Mouse (Mus musculus): ENCODE measurements around the gene Cd68. TPM values are rescaled to one million over a fixed set of nuclear protein-coding genes. Genes with fewer than 3 reads are reported as not detected.
A peak's percentile ranks its signal among the peaks of the same experiment; 100 is the strongest.

The Cd68 gene
- polyA plus RNA-seq, 1 experiment from 2014 or later = 8.0 TPM

- no peak for ATAC-seq (ENCODE audit: insufficient number of reproducible peaks, insufficient read depth, low FRiP score, low TSS enrichment)
- Histone ChIP-seq H3K4me2 (replicated peaks) (no peak overlapping the region), H3K9me3 (no peaks in the 10 kb centered on the region), H3K27ac (no peak overlapping the region), H3K4me1 (peaks cover 12% of the 10 kb centered on the region), H3K9ac (no peak overlapping the region), H3K36me3 (no peaks in the 10 kb centered on the region), H3K4me3 (no peak overlapping the region), H3K27me3 (no peaks in the 10 kb centered on the region)
- WGBS = 88% methylated on average over 6 of the region's 6 CpGs
Measured at GRCm38 (mm10) chr11:69692863-69693262, 26.9 kb upstream of the Cd68 start.

- Histone ChIP-seq H3K4me2 (replicated peaks) (no peak overlapping the region), H3K9me3 (no peaks in the 10 kb centered on the region), H3K27ac (no peak overlapping the region), H3K4me1 (peaks cover 12% of the 10 kb centered on the region), H3K27me3 (no peaks in the 10 kb centered on the region), H3K4me3 (no peak overlapping the region), H3K9ac (no peak overlapping the region), H3K36me3 (no peaks in the 10 kb centered on the region)
- ATAC-seq (ENCODE audit: insufficient number of reproducible peaks, insufficient read depth, low FRiP score, low TSS enrichment) = no peak
- WGBS = 75% methylated on average over 9 of the region's 9 CpGs
Measured at GRCm38 (mm10) chr11:69692196-69692811, 26.4 kb upstream of the Cd68 start.

- ATAC-seq (ENCODE audit: insufficient number of reproducible peaks, insufficient read depth, low FRiP score, low TSS enrichment) = no peak
- Histone ChIP-seq H3K9me3 (no peaks in the 10 kb centered on the region), H3K4me1 (peaks cover 8% of the 10 kb centered on the region), H3K9ac (peak overlapping the region; percentile 1; the same call in 1 of the 2 replicates), H3K4me3 (no peak overlapping the region), H3K4me2 (replicated peaks) (no peak overlapping the region), H3K36me3 (no peaks in the 10 kb centered on the region), H3K27ac (no peak overlapping the region), H3K27me3 (no peaks in the 10 kb centered on the region)
- WGBS = 100% methylated on average over 1 of the region's 1 CpGs
Measured at GRCm38 (mm10) chr11:69689891-69690290, 23.9 kb upstream of the Cd68 start.

- Histone ChIP-seq H3K27ac (0 out of 2 replicates have a peak overlapping the region, but pooled peaks have one; percentile 54), H3K36me3 (no peaks in the 10 kb centered on the region), H3K9me3 (no peaks in the 10 kb centered on the region), H3K27me3 (no peaks in the 10 kb centered on the region), H3K4me1 (peaks cover 15% of the 10 kb centered on the region), H3K4me2 (replicated peaks) (no peak overlapping the region), H3K4me3 (no peak overlapping the region), H3K9ac (peak overlapping the region; percentile 15; the same call in 1 of the 2 replicates)
- ATAC-seq (ENCODE audit: insufficient number of reproducible peaks, insufficient read depth, low FRiP score, low TSS enrichment) = no peak
- 51% methylated on average over 5 of the region's 5 CpGs for WGBS
Measured at GRCm38 (mm10) chr11:69687061-69687460, 21.1 kb upstream of the Cd68 start.

- Histone ChIP-seq H3K27ac (no peak overlapping the region), H3K4me3 (no peak overlapping the region), H3K9ac (0 out of 2 replicates have a peak overlapping the region, but pooled peaks have one; percentile 15)
Measured at GRCm38 (mm10) chr11:69686377-69686776, 20.4 kb upstream of the Cd68 start.

GRCm38 (mm10) chr11:69685526-69686148 is 19.7 kb upstream of the Cd68 start, which contains the start of gene Tnfsf13:
TSS of gene Tnfsf13 (minus strand) at chr11:69685784.
- 73% methylated on average over 10 of the region's 10 CpGs for WGBS
- no peak for ATAC-seq (ENCODE audit: insufficient number of reproducible peaks, insufficient read depth, low FRiP score, low TSS enrichment)
- Histone ChIP-seq H3K4me2 (replicated peaks) (no peak within 1 kb of the TSS), H3K4me1 (peaks cover 19% of the 10 kb centered on the region), H3K27me3 (no peaks in the 10 kb centered on the region), H3K9ac (0 out of 2 replicates have a peak within 1 kb of the TSS, but pooled peaks have one; percentile 15), H3K4me3 (no peak within 1 kb of the TSS), H3K27ac (peak within 1 kb of the TSS; percentile 54; the same call in 1 of the 2 replicates), H3K9me3 (no peaks in the 10 kb centered on the region), H3K36me3 (no peaks in the 10 kb centered on the region)

More at GRCm38 (mm10) chr11:69686377-69686776, 20.4 kb upstream of the Cd68 start:
- ATAC-seq (ENCODE audit: insufficient number of reproducible peaks, insufficient read depth, low FRiP score, low TSS enrichment) = no peak
- H3K27me3 ChIP-seq = no peaks in the 10 kb centered on the region
- no peak overlapping the region for H3K4me2 ChIP-seq (replicated peaks)
- peaks cover 15% of the 10 kb centered on the region for H3K4me1 ChIP-seq
- no peaks in the 10 kb centered on the region for H3K36me3 ChIP-seq
- no peaks in the 10 kb centered on the region for H3K9me3 ChIP-seq
- 16% methylated on average over 4 of the region's 4 CpGs for WGBS

GRCm38 (mm10) chr11:69684936-69685335 is 19.0 kb upstream of the Cd68 start:
- H3K27ac ChIP-seq = no peak overlapping the region
- peaks cover 26% of the 10 kb centered on the region for H3K4me1 ChIP-seq
- H3K4me3 ChIP-seq = no peak overlapping the region

GRCm38 (mm10) chr11:69684128-69684745 is 18.3 kb upstream of the Cd68 start:
- Histone ChIP-seq H3K4me3 (no peak overlapping the region), H3K4me2 (replicated peaks) (no peak overlapping the region), H3K4me1 (peaks cover 31% of the 10 kb centered on the region), H3K27ac (no peak overlapping the region; the same call in 1 of the 2 replicates), H3K36me3 (peaks cover 8% of the 10 kb centered on the region), H3K27me3 (no peaks in the 10 kb centered on the region), H3K9me3 (no peaks in the 10 kb centered on the region), H3K9ac (no peak overlapping the region)
- 74% methylated on average over 12 of the region's 12 CpGs for WGBS
- no peak for ATAC-seq (ENCODE audit: insufficient number of reproducible peaks, insufficient read depth, low FRiP score, low TSS enrichment)

More at GRCm38 (mm10) chr11:69684936-69685335, 19.0 kb upstream of the Cd68 start:
- 81% methylated on average over 6 of the region's 6 CpGs for WGBS
- Histone ChIP-seq H3K4me2 (replicated peaks) (no peak overlapping the region), H3K9ac (no peak overlapping the region), H3K27me3 (no peaks in the 10 kb centered on the region), H3K9me3 (no peaks in the 10 kb centered on the region), H3K36me3 (peaks cover 4% of the 10 kb centered on the region)
- no peak for ATAC-seq (ENCODE audit: insufficient number of reproducible peaks, insufficient read depth, low FRiP score, low TSS enrichment)

GRCm38 (mm10) chr11:69683576-69683975 is 17.6 kb upstream of the Cd68 start:
- Histone ChIP-seq H3K4me2 (replicated peaks) (no peak overlapping the region), H3K4me3 (no peak overlapping the region), H3K4me1 (peaks cover 32% of the 10 kb centered on the region), H3K27ac (peak overlapping the region; percentile 97), H3K9me3 (no peaks in the 10 kb centered on the region), H3K27me3 (no peaks in the 10 kb centered on the region), H3K36me3 (peaks cover 12% of the 10 kb centered on the region), H3K9ac (0 out of 2 replicates have a peak overlapping the region, but pooled peaks have one; percentile 27)
- 74% methylated on average over 7 of the region's 7 CpGs for WGBS
- ATAC-seq (ENCODE audit: insufficient number of reproducible peaks, insufficient read depth, low FRiP score, low TSS enrichment) = no peak

GRCm38 (mm10) chr11:69682840-69683533 is 17.0 kb upstream of the Cd68 start:
- no peak for ATAC-seq (ENCODE audit: insufficient number of reproducible peaks, insufficient read depth, low FRiP score, low TSS enrichment)
- peak overlapping the region; percentile 27; the same call in 1 of the 2 replicates for H3K9ac ChIP-seq
- no peaks in the 10 kb centered on the region for H3K27me3 ChIP-seq
- peak overlapping the region; percentile 97 for H3K27ac ChIP-seq
- H3K4me2 ChIP-seq (replicated peaks) = peak overlapping the region; percentile 93
- peaks cover 32% of the 10 kb centered on the region for H3K4me1 ChIP-seq
- 9% methylated on average over 12 of the region's 12 CpGs for WGBS
- peak overlapping the region; percentile 12; the same call in 1 of the 2 replicates for H3K4me3 ChIP-seq
- H3K9me3 ChIP-seq = no peaks in the 10 kb centered on the region
- peaks cover 18% of the 10 kb centered on the region for H3K36me3 ChIP-seq

- Histone ChIP-seq H3K27me3 (no peaks in the 10 kb centered on the region), H3K4me3 (peak overlapping the region; percentile 84), H3K36me3 (peaks cover 24% of the 10 kb centered on the region), H3K4me1 (peaks cover 32% of the 10 kb centered on the region), H3K27ac (peak overlapping the region; percentile 97), H3K9ac (peak overlapping the region; percentile 88), H3K4me2 (replicated peaks) (peak overlapping the region; percentile 93), H3K9me3 (no peaks in the 10 kb centered on the region)
- 26% methylated on average over 24 of the region's 24 CpGs for WGBS
- ATAC-seq (ENCODE audit: insufficient number of reproducible peaks, insufficient read depth, low FRiP score, low TSS enrichment) = no peak
Measured at GRCm38 (mm10) chr11:69682209-69682839, 16.4 kb upstream of the Cd68 start.
